Mouse (Mus musculus): ENCODE measurements around the gene Mysm1. TPM values are rescaled to one million over a fixed set of nuclear protein-coding genes. Genes with fewer than 3 reads are reported as not detected.

The Mysm1 gene
- polyA plus RNA-seq, 1 experiment from 2014 or later: 46.8 TPM

- peaks cover 11% of the 10 kb centered on the region for H3K4me1 ChIP-seq (ENCODE audit: control insufficient read depth, insufficient read depth, low read length)
- 50% methylated on average over 4 of the region's 4 CpGs for WGBS
- peak; percentile 39 for ATAC-seq (ENCODE audit: low read depth)
- no peaks in the 10 kb centered on the region; the same call in 1 of the 2 replicates for H3K36me3 ChIP-seq (ENCODE audit: control insufficient read depth, insufficient read depth, low read length)
- peak overlapping the region; percentile 71 for H3K4me3 ChIP-seq (ENCODE audit: low read depth, low read length)
- peak overlapping the region; percentile 87 for H3K27ac ChIP-seq (ENCODE audit: low read depth, low read length)
- H3K4me2 ChIP-seq (ENCODE audit: low read depth, low read length): peak overlapping the region; percentile 83
- no peaks in the 10 kb centered on the region for H3K27me3 ChIP-seq (ENCODE audit: control insufficient read depth, insufficient read depth, low read length)
- H3K9me3 ChIP-seq (ENCODE audit: control insufficient read depth, low read length): no peaks in the 10 kb centered on the region
- H3K9ac ChIP-seq (replicated peaks; ENCODE audit: low read depth, low read length): peak overlapping the region; percentile 90
These were observed 608 bp upstream of the Mysm1 start for GRCm38 (mm10) chr4:94979500-94979915.

GRCm38 (mm10) chr4:94973321-94973720 lies 5.6 kb downstream of the Mysm1 start:
- Histone ChIP-seq H3K9me3 (ENCODE audit: control insufficient read depth, low read length) (no peaks in the 10 kb centered on the region), H3K4me1 (ENCODE audit: control insufficient read depth, insufficient read depth, low read length) (peaks cover 11% of the 10 kb centered on the region), H3K27me3 (ENCODE audit: control insufficient read depth, insufficient read depth, low read length) (no peaks in the 10 kb centered on the region), H3K36me3 (ENCODE audit: control insufficient read depth, insufficient read depth, low read length) (peaks cover 13% of the 10 kb centered on the region; the same call in 1 of the 2 replicates), H3K4me3 (ENCODE audit: low read depth, low read length) (no peak overlapping the region), H3K9ac (replicated peaks; ENCODE audit: low read depth, low read length) (no peak overlapping the region), H3K4me2 (ENCODE audit: low read depth, low read length) (no peak overlapping the region), H3K27ac (ENCODE audit: low read depth, low read length) (no peak overlapping the region)
- WGBS: 94% methylated on average over 2 of the region's 2 CpGs
- no peak for ATAC-seq (ENCODE audit: low read depth)

GRCm38 (mm10) chr4:94952773-94953172 lies 26.1 kb downstream of the Mysm1 start:
- Histone ChIP-seq H3K9me3 (ENCODE audit: control insufficient read depth, low read length) (no peaks in the 10 kb centered on the region), H3K27me3 (ENCODE audit: control insufficient read depth, insufficient read depth, low read length) (no peaks in the 10 kb centered on the region), H3K36me3 (ENCODE audit: control insufficient read depth, insufficient read depth, low read length) (peaks cover 34% of the 10 kb centered on the region), H3K4me1 (ENCODE audit: control insufficient read depth, insufficient read depth, low read length) (no peaks in the 10 kb centered on the region), H3K27ac (ENCODE audit: low read depth, low read length) (no peak overlapping the region), H3K4me3 (ENCODE audit: low read depth, low read length) (no peak overlapping the region), H3K9ac (replicated peaks; ENCODE audit: low read depth, low read length) (no peak overlapping the region), H3K4me2 (ENCODE audit: low read depth, low read length) (no peak overlapping the region)
- WGBS: 96% methylated on average over 3 of the region's 3 CpGs
- ATAC-seq (ENCODE audit: low read depth): no peak

- peaks cover 16% of the 10 kb centered on the region for H3K36me3 ChIP-seq (ENCODE audit: control insufficient read depth, insufficient read depth, low read length)
- no peaks in the 10 kb centered on the region for H3K27me3 ChIP-seq (ENCODE audit: control insufficient read depth, insufficient read depth, low read length)
- whole genome bisulfite sequencing: 83% methylated on average over 11 of the region's 11 CpGs
- H3K4me2 ChIP-seq (ENCODE audit: low read depth, low read length): no peak overlapping the region
- H3K9ac ChIP-seq (replicated peaks; ENCODE audit: low read depth, low read length): no peak overlapping the region
- H3K27ac ChIP-seq (ENCODE audit: low read depth, low read length): no peak overlapping the region
- H3K9me3 ChIP-seq (ENCODE audit: control insufficient read depth, low read length): no peaks in the 10 kb centered on the region
- H3K4me3 ChIP-seq (ENCODE audit: low read depth, low read length): no peak overlapping the region
- no peak for ATAC-seq (ENCODE audit: low read depth)
- H3K4me1 ChIP-seq (ENCODE audit: control insufficient read depth, insufficient read depth, low read length): no peaks in the 10 kb centered on the region
These were observed 37.6 kb downstream of the Mysm1 start for GRCm38 (mm10) chr4:94941221-94941855.

- no peaks in the 10 kb centered on the region for H3K36me3 ChIP-seq (ENCODE audit: control insufficient read depth, insufficient read depth, low read length)
- H3K9me3 ChIP-seq (ENCODE audit: control insufficient read depth, low read length): no peaks in the 10 kb centered on the region
- no peak within 1 kb of the TSS for H3K4me2 ChIP-seq (ENCODE audit: low read depth, low read length)
- no peak within 1 kb of the TSS for H3K4me3 ChIP-seq (ENCODE audit: low read depth, low read length)
- H3K9ac ChIP-seq (replicated peaks; ENCODE audit: low read depth, low read length): no peak within 1 kb of the TSS
- no peaks in the 10 kb centered on the region for H3K27me3 ChIP-seq (ENCODE audit: control insufficient read depth, insufficient read depth, low read length)
- ATAC-seq (ENCODE audit: low read depth): no peak
- no peak within 1 kb of the TSS for H3K27ac ChIP-seq (ENCODE audit: low read depth, low read length)
- no peaks in the 10 kb centered on the region for H3K4me1 ChIP-seq (ENCODE audit: control insufficient read depth, insufficient read depth, low read length)
These were observed 50.2 kb downstream of the Mysm1 start, which contains the start of gene Eqtn for GRCm38 (mm10) chr4:94928743-94929142. Gene Eqtn (minus strand): TSS chr4:94928843.

GRCm38 (mm10) chr4:94901780-94902179 lies 77.1 kb downstream of the Mysm1 start:
- ATAC-seq (ENCODE audit: low read depth): no peak
- WGBS: 78% methylated on average over 3 of the region's 3 CpGs
- no peaks in the 10 kb centered on the region for H3K27me3 ChIP-seq (ENCODE audit: control insufficient read depth, insufficient read depth, low read length)

GRCm38 (mm10) chr4:94900744-94901143 lies 78.2 kb downstream of the Mysm1 start:
- H3K9me3 ChIP-seq (ENCODE audit: control insufficient read depth, low read length): no peaks in the 10 kb centered on the region

More at GRCm38 (mm10) chr4:94901780-94902179, 77.1 kb downstream of the Mysm1 start:
- H3K27ac ChIP-seq (ENCODE audit: low read depth, low read length): no peak overlapping the region
- H3K9ac ChIP-seq (replicated peaks; ENCODE audit: low read depth, low read length): no peak overlapping the region
- no peaks in the 10 kb centered on the region for H3K4me1 ChIP-seq (ENCODE audit: control insufficient read depth, insufficient read depth, low read length)
- H3K36me3 ChIP-seq (ENCODE audit: control insufficient read depth, insufficient read depth, low read length): no peaks in the 10 kb centered on the region
- no peaks in the 10 kb centered on the region for H3K9me3 ChIP-seq (ENCODE audit: control insufficient read depth, low read length)
- H3K4me3 ChIP-seq (ENCODE audit: low read depth, low read length): no peak overlapping the region
- no peak overlapping the region for H3K4me2 ChIP-seq (ENCODE audit: low read depth, low read length)

More at GRCm38 (mm10) chr4:94900744-94901143, 78.2 kb downstream of the Mysm1 start:
- no peaks in the 10 kb centered on the region for H3K4me1 ChIP-seq (ENCODE audit: control insufficient read depth, insufficient read depth, low read length)
- no peak overlapping the region for H3K27ac ChIP-seq (ENCODE audit: low read depth, low read length)
- no peaks in the 10 kb centered on the region for H3K27me3 ChIP-seq (ENCODE audit: control insufficient read depth, insufficient read depth, low read length)
- no peak for ATAC-seq (ENCODE audit: low read depth)
- no peak overlapping the region for H3K4me3 ChIP-seq (ENCODE audit: low read depth, low read length)
- no peaks in the 10 kb centered on the region for H3K36me3 ChIP-seq (ENCODE audit: control insufficient read depth, insufficient read depth, low read length)
- H3K9ac ChIP-seq (replicated peaks; ENCODE audit: low read depth, low read length): no peak overlapping the region
- no peak overlapping the region for H3K4me2 ChIP-seq (ENCODE audit: low read depth, low read length)
- 33% methylated on average over 2 of the region's 2 CpGs for WGBS

Other genes with a start within 250 kb of the Mysm1 start
- gene Tek, start 239.8 kb downstream of the Mysm1 start, polyA plus RNA-seq (2014; fragmentation: Nextera tagmentation; extraction: Ambion mirVana): 5.1 and 11.3 TPM in 2 replicates
- 0.74 TPM in 1 of 2 replicates, not detected in the other for gene Eqtn, start 50.3 kb downstream of the Mysm1 start, polyA plus RNA-seq (2014; fragmentation: Nextera tagmentation; extraction: Ambion mirVana)
- gene Jun, start 73.1 kb upstream of the Mysm1 start, polyA plus RNA-seq (2014; fragmentation: Nextera tagmentation; extraction: Ambion mirVana): 25.2 and 38.7 TPM in 2 replicates